Mouse (Mus musculus) left cerebral cortex, postnatal 36 days (tissue): ENCODE results near the gene Gyg. TPM values are rescaled to one million over a fixed set of nuclear protein-coding genes. Genes with fewer than 3 reads are reported as not detected.

Experiments used
- total RNA-seq, 2 experiments: library from RNA; stranded (reverse); gene quantifications; 2 replicates each; pipeline ENCODE4 v1.2.3; 2021

The Gyg gene
- total RNA-seq, 2 experiments from 2014 or later, result 29.1 to 32.9 TPM

Other genes starting within 250 kb of the Gyg start
- 10 to 100 TPM in 1 of 2 experiments, 1 to 10 TPM in 1; 6.4 to 17.4 TPM for gene Cp, start 198.3 kb downstream of the Gyg start, total RNA-seq
- gene Hps3, start 120.0 kb downstream of the Gyg start, total RNA-seq, result 10 to 100 TPM; 11.9 to 18.7 TPM
- 10 to 100 TPM; 16.2 to 23.9 TPM for gene Hltf, start 97.5 kb downstream of the Gyg start, total RNA-seq
- gene Cpa3, start 86.9 kb upstream of the Gyg start, total RNA-seq, result not detected
- not detected for gene Cpb1, start 120.4 kb upstream of the Gyg start, total RNA-seq
- gene Agtr1b, start 211.9 kb upstream of the Gyg start, total RNA-seq, result not detected